Mouse (Mus musculus) small intestine, adult 2 months (tissue): ENCODE data around the gene Lamb2.

ENCODE experiments used
- CTCF ChIP-seq: fragments of 200-500 bp; IDR thresholded peaks from 2 replicates; pipeline ENCODE4 v1.5.1; 2012; ENCODE audit warnings: low read depth, mild to moderate bottlenecking, control low read depth, inconsistent platforms, low read length, moderate library complexity, mixed read lengths; ENCODE audit not compliant: insufficient replicate concordance, insufficient read length; ENCODE audit errors: extremely low read depth
- POLR2A ChIP-seq: fragments of 200-500 bp; IDR thresholded peaks from 2 replicates; pipeline ENCODE4 v1.6.1; 2012; ENCODE audit warnings: low read depth, mild to moderate bottlenecking, control low read depth, inconsistent platforms, low read length, moderate library complexity

GRCm38 (mm10) chr9:108445125-108445524, 34.4 kb upstream of the Lamb2 start:
- TF ChIP-seq CTCF (no peak), POLR2A (no peak)
